Mouse (Mus musculus): Measurements from ENCODE around the gene Mfsd12.

DNA sequence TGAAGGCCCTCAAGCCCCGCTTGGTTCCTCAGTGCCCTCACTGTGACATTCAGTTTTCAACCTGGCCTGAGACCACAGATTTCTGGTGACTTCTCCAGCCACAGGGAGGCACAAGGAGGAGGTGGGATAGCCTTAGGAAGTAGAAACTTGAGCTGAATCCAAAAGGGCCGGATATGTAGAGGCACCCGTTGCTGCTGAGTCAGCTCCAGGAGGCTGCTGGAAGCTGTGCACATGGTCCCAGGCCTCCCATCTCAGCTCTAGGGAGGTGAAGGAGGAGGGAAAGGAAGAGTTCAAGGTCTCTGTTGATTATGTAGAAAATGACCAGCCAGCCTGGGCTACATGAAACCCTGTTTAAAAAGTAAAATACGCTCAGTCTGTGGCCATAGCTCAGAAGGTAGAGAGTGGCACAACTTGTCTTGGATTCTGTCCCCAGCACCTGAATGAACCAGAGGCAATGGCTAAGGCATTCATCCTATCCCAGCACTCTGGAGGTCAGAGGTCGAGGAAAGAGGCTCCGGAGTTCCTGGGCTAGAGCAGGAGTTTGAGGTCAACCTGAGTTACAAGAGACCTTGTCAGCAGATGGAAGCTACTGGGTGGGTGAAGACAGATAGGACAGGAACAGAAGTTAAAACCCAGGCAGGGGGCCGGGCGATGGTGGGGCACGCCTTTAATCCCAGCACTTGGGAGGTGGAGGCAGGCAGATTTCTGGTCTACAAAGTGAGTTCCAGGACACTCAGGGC is 2.4 kb upstream of the Mfsd12 start:
- TF ChIP-seq GATA1 (IDR thresholded peaks at IDR 0.05; ENCODE audit: borderline replicate concordance, low read length) (no peak), FLI1 (IDR thresholded peaks at IDR 0.05; ENCODE audit: low read length) (no peak)
